Mouse (Mus musculus): ENCODE data around the gene Gars. TPM values are rescaled to one million over a fixed set of nuclear protein-coding genes. Genes with fewer than 3 reads are reported as not detected.

Gene Gars
- polyA plus RNA-seq, 1 experiment from 2014 or later: 142 TPM

- ATAC-seq (ENCODE audit: low read depth) (no peak), DNase-seq (ENCODE audit: low spot score) (no peak)
- Histone ChIP-seq H3K9ac (ENCODE audit: low read depth, low read length) (no peak overlapping the region), H3K4me2 (ENCODE audit: low read depth, low read length) (no peak overlapping the region), H3K9me3 (ENCODE audit: control insufficient read depth, low read length) (no peaks in the 10 kb centered on the region), H3K27ac (replicated peaks; ENCODE audit: low read depth, low read length) (no peak overlapping the region), H3K4me3 (ENCODE audit: low read depth, low read length) (no peak overlapping the region), H3K4me1 (ENCODE audit: control insufficient read depth, insufficient read depth, low read length) (peaks cover 5% of the 10 kb centered on the region), H3K27me3 (replicated peaks; ENCODE audit: control insufficient read depth, insufficient read depth, low read length) (no peaks in the 10 kb centered on the region), H3K36me3 (ENCODE audit: control insufficient read depth, insufficient read depth, low read length) (peaks cover 13% of the 10 kb centered on the region)
- 80% methylated on average over 8 of the region's 8 CpGs for WGBS
Measured at GRCm38 (mm10) chr6:55043206-55043605, 5.4 kb downstream of the Gars start.

- Histone ChIP-seq H3K4me1 (ENCODE audit: control insufficient read depth, insufficient read depth, low read length) (no peaks in the 10 kb centered on the region; the same call in 1 of the 2 replicates), H3K27me3 (replicated peaks; ENCODE audit: control insufficient read depth, insufficient read depth, low read length) (no peaks in the 10 kb centered on the region), H3K9me3 (ENCODE audit: control insufficient read depth, low read length) (no peaks in the 10 kb centered on the region), H3K4me2 (ENCODE audit: low read depth, low read length) (no peak overlapping the region), H3K4me3 (ENCODE audit: low read depth, low read length) (no peak overlapping the region), H3K27ac (replicated peaks; ENCODE audit: low read depth, low read length) (no peak overlapping the region), H3K9ac (ENCODE audit: low read depth, low read length) (no peak overlapping the region), H3K36me3 (ENCODE audit: control insufficient read depth, insufficient read depth, low read length) (peaks cover 22% of the 10 kb centered on the region)
- peak; percentile 60; the same call in 1 of the 2 replicates for ATAC-seq (ENCODE audit: low read depth)
- 60% methylated on average over 5 of the region's 5 CpGs for WGBS
- no peak for DNase-seq (ENCODE audit: low spot score)
Measured at GRCm38 (mm10) chr6:55044542-55044941, 6.7 kb downstream of the Gars start.

- Histone ChIP-seq H3K4me1 (ENCODE audit: control insufficient read depth, insufficient read depth, low read length) (no peaks in the 10 kb centered on the region), H3K4me3 (ENCODE audit: low read depth, low read length) (no peak overlapping the region), H3K9me3 (ENCODE audit: control insufficient read depth, low read length) (no peaks in the 10 kb centered on the region), H3K4me2 (ENCODE audit: low read depth, low read length) (no peak overlapping the region), H3K36me3 (ENCODE audit: control insufficient read depth, insufficient read depth, low read length) (peaks cover 30% of the 10 kb centered on the region), H3K27me3 (replicated peaks; ENCODE audit: control insufficient read depth, insufficient read depth, low read length) (no peaks in the 10 kb centered on the region), H3K27ac (replicated peaks; ENCODE audit: low read depth, low read length) (no peak overlapping the region), H3K9ac (ENCODE audit: low read depth, low read length) (no peak overlapping the region)
- no peak for DNase-seq (ENCODE audit: low spot score)
- no peak for ATAC-seq (ENCODE audit: low read depth)
- 38% methylated on average over 1 of the region's 1 CpGs for WGBS
Measured at GRCm38 (mm10) chr6:55045326-55045725, 7.5 kb downstream of the Gars start.

GRCm38 (mm10) chr6:55049186-55049585 is 11.4 kb downstream of the Gars start:
- no peaks in the 10 kb centered on the region for H3K27me3 ChIP-seq (replicated peaks; ENCODE audit: control insufficient read depth, insufficient read depth, low read length)
- no peak overlapping the region for H3K4me3 ChIP-seq (ENCODE audit: low read depth, low read length)
- DNase-seq (ENCODE audit: low spot score) (no peak), ATAC-seq (ENCODE audit: low read depth) (no peak)
- H3K4me1 ChIP-seq (ENCODE audit: control insufficient read depth, insufficient read depth, low read length): no peaks in the 10 kb centered on the region
- no peak overlapping the region for H3K4me2 ChIP-seq (ENCODE audit: low read depth, low read length)
- no peak overlapping the region for H3K9ac ChIP-seq (ENCODE audit: low read depth, low read length)
- H3K36me3 ChIP-seq (ENCODE audit: control insufficient read depth, insufficient read depth, low read length): peaks cover 65% of the 10 kb centered on the region
- H3K27ac ChIP-seq (replicated peaks; ENCODE audit: low read depth, low read length): no peak overlapping the region
- no peaks in the 10 kb centered on the region for H3K9me3 ChIP-seq (ENCODE audit: control insufficient read depth, low read length)
- WGBS: 91% methylated on average over 10 of the region's 10 CpGs

- H3K9me3 ChIP-seq (ENCODE audit: control insufficient read depth, low read length): no peaks in the 10 kb centered on the region
- no peak for ATAC-seq (ENCODE audit: low read depth)
- H3K27me3 ChIP-seq (replicated peaks; ENCODE audit: control insufficient read depth, insufficient read depth, low read length): no peaks in the 10 kb centered on the region
- no peak for DNase-seq (ENCODE audit: low spot score)
- H3K9ac ChIP-seq (ENCODE audit: low read depth, low read length): no peak overlapping the region
- no peak overlapping the region for H3K4me2 ChIP-seq (ENCODE audit: low read depth, low read length)
- 93% methylated on average over 4 of the region's 4 CpGs for WGBS
- peaks cover 80% of the 10 kb centered on the region for H3K36me3 ChIP-seq (ENCODE audit: control insufficient read depth, insufficient read depth, low read length)
- H3K4me1 ChIP-seq (ENCODE audit: control insufficient read depth, insufficient read depth, low read length): no peaks in the 10 kb centered on the region
- H3K27ac ChIP-seq (replicated peaks; ENCODE audit: low read depth, low read length): no peak overlapping the region
- H3K4me3 ChIP-seq (ENCODE audit: low read depth, low read length): no peak overlapping the region
Measured at GRCm38 (mm10) chr6:55054491-55054890, 16.7 kb downstream of the Gars start.

- H3K9ac ChIP-seq (ENCODE audit: low read depth, low read length): no peak overlapping the region
- no peak overlapping the region for H3K27ac ChIP-seq (replicated peaks; ENCODE audit: low read depth, low read length)
- H3K27me3 ChIP-seq (replicated peaks; ENCODE audit: control insufficient read depth, insufficient read depth, low read length): no peaks in the 10 kb centered on the region
- WGBS: 87% methylated on average over 3 of the region's 3 CpGs
- no peak overlapping the region for H3K4me3 ChIP-seq (ENCODE audit: low read depth, low read length)
- H3K4me2 ChIP-seq (ENCODE audit: low read depth, low read length): no peak overlapping the region
- H3K36me3 ChIP-seq (ENCODE audit: control insufficient read depth, insufficient read depth, low read length): peaks cover 79% of the 10 kb centered on the region
- H3K9me3 ChIP-seq (ENCODE audit: control insufficient read depth, low read length): no peaks in the 10 kb centered on the region
- no peak for DNase-seq (ENCODE audit: low spot score)
- no peaks in the 10 kb centered on the region for H3K4me1 ChIP-seq (ENCODE audit: control insufficient read depth, insufficient read depth, low read length)
- ATAC-seq (ENCODE audit: low read depth): no peak
Measured at GRCm38 (mm10) chr6:55057427-55057826, 19.6 kb downstream of the Gars start.

- Histone ChIP-seq H3K27ac (replicated peaks; ENCODE audit: low read depth, low read length) (no peak overlapping the region), H3K27me3 (replicated peaks; ENCODE audit: control insufficient read depth, insufficient read depth, low read length) (no peaks in the 10 kb centered on the region), H3K9me3 (ENCODE audit: control insufficient read depth, low read length) (no peaks in the 10 kb centered on the region), H3K4me2 (ENCODE audit: low read depth, low read length) (no peak overlapping the region), H3K4me3 (ENCODE audit: low read depth, low read length) (no peak overlapping the region), H3K4me1 (ENCODE audit: control insufficient read depth, insufficient read depth, low read length) (no peaks in the 10 kb centered on the region), H3K9ac (ENCODE audit: low read depth, low read length) (no peak overlapping the region), H3K36me3 (ENCODE audit: control insufficient read depth, insufficient read depth, low read length) (peaks cover 78% of the 10 kb centered on the region)
- 82% methylated on average over 7 of the region's 7 CpGs for WGBS
- no peak for ATAC-seq (ENCODE audit: low read depth)
- no peak for DNase-seq (ENCODE audit: low spot score)
Measured at GRCm38 (mm10) chr6:55060241-55060825, 22.5 kb downstream of the Gars start.

- H3K4me1 ChIP-seq (ENCODE audit: control insufficient read depth, insufficient read depth, low read length): no peaks in the 10 kb centered on the region
- H3K4me2 ChIP-seq (ENCODE audit: low read depth, low read length): no peak overlapping the region
- DNase-seq (ENCODE audit: low spot score) (no peak), ATAC-seq (ENCODE audit: low read depth) (no peak)
- H3K9me3 ChIP-seq (ENCODE audit: control insufficient read depth, low read length): no peaks in the 10 kb centered on the region
- peaks cover 78% of the 10 kb centered on the region for H3K36me3 ChIP-seq (ENCODE audit: control insufficient read depth, insufficient read depth, low read length)
- no peak overlapping the region for H3K4me3 ChIP-seq (ENCODE audit: low read depth, low read length)
- H3K9ac ChIP-seq (ENCODE audit: low read depth, low read length): no peak overlapping the region
- H3K27me3 ChIP-seq (replicated peaks; ENCODE audit: control insufficient read depth, insufficient read depth, low read length): no peaks in the 10 kb centered on the region
- WGBS: 94% methylated on average over 11 of the region's 11 CpGs
- H3K27ac ChIP-seq (replicated peaks; ENCODE audit: low read depth, low read length): no peak overlapping the region
Measured at GRCm38 (mm10) chr6:55061328-55061727, 23.5 kb downstream of the Gars start.

GRCm38 (mm10) chr6:55062200-55062599 is 24.4 kb downstream of the Gars start:
- 88% methylated on average over 5 of the region's 5 CpGs for WGBS
- H3K36me3 ChIP-seq (ENCODE audit: control insufficient read depth, insufficient read depth, low read length): peaks cover 78% of the 10 kb centered on the region
- DNase-seq (ENCODE audit: low spot score): no peak

More at GRCm38 (mm10) chr6:55062200-55062599, 24.4 kb downstream of the Gars start:
- Histone ChIP-seq H3K9me3 (ENCODE audit: control insufficient read depth, low read length) (no peaks in the 10 kb centered on the region), H3K27me3 (replicated peaks; ENCODE audit: control insufficient read depth, insufficient read depth, low read length) (no peaks in the 10 kb centered on the region), H3K4me1 (ENCODE audit: control insufficient read depth, insufficient read depth, low read length) (no peaks in the 10 kb centered on the region), H3K4me2 (ENCODE audit: low read depth, low read length) (no peak overlapping the region), H3K27ac (replicated peaks; ENCODE audit: low read depth, low read length) (no peak overlapping the region), H3K9ac (ENCODE audit: low read depth, low read length) (no peak overlapping the region), H3K4me3 (ENCODE audit: low read depth, low read length) (no peak overlapping the region)
- no peak for ATAC-seq (ENCODE audit: low read depth)
